Mouse (Mus musculus): ENCODE data around the gene Kdelr2. TPM values are rescaled to one million over a fixed set of nuclear protein-coding genes. Genes with fewer than 3 reads are reported as not detected.

The Kdelr2 gene
- total and polyA plus RNA-seq, 2 experiments from 2014 or later = 97.3 to 138 TPM

DNA sequence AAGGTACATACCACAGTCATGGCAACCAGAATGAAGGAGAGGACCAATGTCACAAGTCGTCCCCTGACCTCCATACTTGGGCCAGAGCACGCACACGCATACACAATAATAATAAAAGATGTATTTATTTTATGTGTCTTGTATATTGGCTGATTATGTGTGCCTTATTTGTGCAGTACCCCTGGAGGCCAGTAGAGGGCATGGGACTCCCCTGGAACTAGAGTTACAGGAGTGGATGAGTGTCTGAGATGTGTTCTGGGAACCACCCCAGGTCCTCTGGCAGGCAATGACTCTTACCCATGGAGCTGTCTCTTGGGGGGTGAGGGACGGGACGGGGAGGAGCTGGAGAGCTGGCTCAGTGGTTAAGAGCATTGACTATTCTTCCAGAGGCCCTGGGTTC, 43.6 kb upstream of the Kdelr2 start:
- TF ChIP-seq CTCF (IDR thresholded peaks at IDR 0.05) = peak; percentile 66
- Histone ChIP-seq H3K9me3 (ENCODE audit: low read length) (no peaks in the 10 kb centered on the region), H3K4me3 (ENCODE audit: low read depth, low read length) (no peak overlapping the region), H3K36me3 (ENCODE audit: insufficient read depth, low read length) (no peaks in the 10 kb centered on the region), H3K9ac (replicated peaks; ENCODE audit: low read length, poor library complexity, severe bottlenecking) (no peak overlapping the region), H3K27ac (ENCODE audit: low read depth, low read length) (no peak overlapping the region), H3K27me3 (ENCODE audit: insufficient read depth, low read length) (peaks cover 11% of the 10 kb centered on the region; the same call in 1 of the 2 replicates), H3K4me2 (ENCODE audit: low read depth, low read length, poor library complexity, severe bottlenecking) (no peak overlapping the region), H3K4me1 (ENCODE audit: insufficient read depth, low read length) (peaks cover 3% of the 10 kb centered on the region; the same call in 1 of the 2 replicates)
- ATAC-seq (ENCODE audit: low FRiP score) (no peak), DNase-seq (ENCODE audit: low spot score) (no peak)
- 60% methylated on average over 5 of the region's 5 CpGs for WGBS

DNA sequence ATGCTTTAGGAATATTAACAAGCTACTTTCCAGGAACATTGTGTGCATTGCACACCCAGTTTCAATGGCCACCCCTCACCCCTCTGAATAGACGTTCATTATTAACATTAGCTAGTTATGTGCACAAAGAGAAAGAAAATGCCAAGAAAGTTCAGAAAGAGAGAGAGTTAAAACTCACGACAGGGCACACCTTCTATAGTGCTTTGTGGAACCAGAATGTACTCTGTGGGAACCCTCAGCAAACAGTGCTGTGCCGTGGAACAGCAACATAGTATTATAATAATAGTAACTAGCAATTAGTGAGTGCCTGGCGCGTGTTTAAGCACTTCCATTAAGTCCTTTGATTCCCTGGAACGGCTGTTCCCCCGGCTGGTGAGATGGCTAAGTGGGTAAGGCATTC, 42.2 kb upstream of the Kdelr2 start:
- Histone ChIP-seq H3K4me1 (ENCODE audit: insufficient read depth, low read length) (peaks cover 3% of the 10 kb centered on the region; the same call in 1 of the 2 replicates), H3K27me3 (ENCODE audit: insufficient read depth, low read length) (peaks cover 11% of the 10 kb centered on the region; the same call in 1 of the 2 replicates), H3K9ac (replicated peaks; ENCODE audit: low read length, poor library complexity, severe bottlenecking) (no peak overlapping the region), H3K27ac (ENCODE audit: low read depth, low read length) (no peak overlapping the region), H3K4me3 (ENCODE audit: low read depth, low read length) (no peak overlapping the region), H3K9me3 (ENCODE audit: low read length) (no peaks in the 10 kb centered on the region), H3K36me3 (ENCODE audit: insufficient read depth, low read length) (no peaks in the 10 kb centered on the region), H3K4me2 (ENCODE audit: low read depth, low read length, poor library complexity, severe bottlenecking) (no peak overlapping the region)
- DNase-seq (ENCODE audit: low spot score) (no peak), ATAC-seq (ENCODE audit: low FRiP score) (no peak)
- 64% methylated on average over 7 of the region's 7 CpGs for WGBS
- no peak for TF ChIP-seq CTCF (IDR thresholded peaks at IDR 0.05)

DNA sequence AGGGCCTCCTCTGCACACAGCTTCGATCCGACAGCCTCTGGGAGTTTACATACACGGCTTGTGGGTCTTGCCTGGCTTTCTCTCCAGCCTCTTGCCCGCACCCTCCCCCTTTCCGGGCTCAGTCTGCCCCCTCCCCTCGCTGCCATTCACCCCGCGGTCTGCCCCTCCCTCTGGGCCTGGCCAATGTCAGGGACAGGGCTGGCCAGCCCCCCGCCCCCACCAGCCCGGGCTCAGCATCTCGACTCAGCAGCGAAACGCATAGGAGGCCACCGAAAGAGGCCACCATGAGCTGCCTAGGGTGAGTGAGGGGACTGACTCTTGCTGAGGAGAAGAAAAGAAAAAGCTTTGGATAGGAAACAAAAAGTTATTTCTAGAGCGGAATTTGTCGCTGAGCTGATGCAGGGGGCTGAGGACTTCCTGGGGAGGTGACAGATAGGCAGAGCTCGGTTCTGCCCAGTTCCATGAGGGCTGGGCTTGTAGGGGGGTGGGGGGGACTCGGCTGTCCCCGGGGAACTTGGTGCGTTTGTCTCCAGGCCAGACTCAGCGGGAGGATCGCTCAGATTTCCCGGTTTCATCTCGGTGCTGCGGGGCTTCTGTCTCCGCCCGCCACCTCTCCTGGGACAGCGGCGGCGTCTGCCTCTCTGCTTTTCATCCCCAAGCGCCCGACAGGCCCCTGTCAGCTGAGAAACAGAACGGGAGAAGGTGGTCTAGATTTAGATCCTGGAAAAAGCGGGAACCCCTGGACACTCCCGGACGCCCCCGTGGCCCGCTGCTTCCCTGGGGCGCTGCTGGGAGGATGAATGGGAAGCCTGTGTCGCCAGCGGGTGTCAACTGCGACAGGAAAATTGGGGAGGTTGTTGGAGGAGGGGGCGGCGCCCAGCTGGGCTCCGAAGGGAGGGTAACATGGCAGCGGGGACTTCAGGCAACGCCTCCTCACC, 39.7 kb upstream of the Kdelr2 start:
- no peaks in the 10 kb centered on the region for H3K9me3 ChIP-seq (ENCODE audit: low read length)
- H3K36me3 ChIP-seq (ENCODE audit: insufficient read depth, low read length) = no peaks in the 10 kb centered on the region
- no peak overlapping the region for H3K27ac ChIP-seq (ENCODE audit: low read depth, low read length)
- peaks cover 3% of the 10 kb centered on the region; the same call in 1 of the 2 replicates for H3K4me1 ChIP-seq (ENCODE audit: insufficient read depth, low read length)
- peak overlapping the region; percentile 48 for H3K9ac ChIP-seq (replicated peaks; ENCODE audit: low read length, poor library complexity, severe bottlenecking)
- no peak for TF ChIP-seq CTCF (IDR thresholded peaks at IDR 0.05)
- H3K27me3 ChIP-seq (ENCODE audit: insufficient read depth, low read length) = peaks cover 19% of the 10 kb centered on the region
- ATAC-seq (ENCODE audit: low FRiP score) = peak; percentile 67; the same call in 1 of the 2 replicates
- peak overlapping the region; percentile 37 for H3K4me3 ChIP-seq (ENCODE audit: low read depth, low read length)
- WGBS = 0% methylated on average over 45 of the region's 47 CpGs
- peak overlapping the region; percentile 90 for H3K4me2 ChIP-seq (ENCODE audit: low read depth, low read length, poor library complexity, severe bottlenecking)
- DNase-seq (ENCODE audit: low spot score) = peak; percentile 70

DNA sequence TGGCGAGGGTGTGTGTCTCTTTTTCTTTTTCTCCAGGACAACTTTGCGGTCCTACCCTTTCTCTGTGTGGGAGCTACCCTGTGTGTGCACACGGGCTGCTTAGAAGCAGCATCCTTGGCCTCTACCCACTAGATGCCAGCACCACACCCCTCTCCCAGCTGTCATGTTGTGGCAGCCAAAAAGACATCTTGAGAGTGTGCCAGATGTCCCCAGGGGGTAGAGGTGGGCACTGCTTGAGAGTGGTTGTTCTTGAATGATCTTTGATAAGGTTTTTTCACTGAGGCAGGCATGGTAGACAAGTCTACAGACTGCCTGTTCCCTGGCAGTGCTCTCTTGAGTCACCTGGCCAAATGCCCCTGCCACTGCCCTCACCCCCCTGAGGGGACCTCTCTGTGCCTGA, 35.7 kb upstream of the Kdelr2 start:
- 78% methylated on average over 3 of the region's 3 CpGs for WGBS
- H3K9me3 ChIP-seq (ENCODE audit: low read length) = no peaks in the 10 kb centered on the region
- DNase-seq (ENCODE audit: low spot score) (peak; percentile 57), ATAC-seq (ENCODE audit: low FRiP score) (no peak)
- no peaks in the 10 kb centered on the region for H3K36me3 ChIP-seq (ENCODE audit: insufficient read depth, low read length)
- H3K4me1 ChIP-seq (ENCODE audit: insufficient read depth, low read length) = peaks cover 6% of the 10 kb centered on the region; the same call in 1 of the 2 replicates
- H3K4me2 ChIP-seq (ENCODE audit: low read depth, low read length, poor library complexity, severe bottlenecking) = no peak overlapping the region
- H3K9ac ChIP-seq (replicated peaks; ENCODE audit: low read length, poor library complexity, severe bottlenecking) = no peak overlapping the region
- peaks cover 49% of the 10 kb centered on the region for H3K27me3 ChIP-seq (ENCODE audit: insufficient read depth, low read length)
- H3K27ac ChIP-seq (ENCODE audit: low read depth, low read length) = no peak overlapping the region
- TF ChIP-seq CTCF (IDR thresholded peaks at IDR 0.05) = no peak
- no peak overlapping the region for H3K4me3 ChIP-seq (ENCODE audit: low read depth, low read length)

DNA sequence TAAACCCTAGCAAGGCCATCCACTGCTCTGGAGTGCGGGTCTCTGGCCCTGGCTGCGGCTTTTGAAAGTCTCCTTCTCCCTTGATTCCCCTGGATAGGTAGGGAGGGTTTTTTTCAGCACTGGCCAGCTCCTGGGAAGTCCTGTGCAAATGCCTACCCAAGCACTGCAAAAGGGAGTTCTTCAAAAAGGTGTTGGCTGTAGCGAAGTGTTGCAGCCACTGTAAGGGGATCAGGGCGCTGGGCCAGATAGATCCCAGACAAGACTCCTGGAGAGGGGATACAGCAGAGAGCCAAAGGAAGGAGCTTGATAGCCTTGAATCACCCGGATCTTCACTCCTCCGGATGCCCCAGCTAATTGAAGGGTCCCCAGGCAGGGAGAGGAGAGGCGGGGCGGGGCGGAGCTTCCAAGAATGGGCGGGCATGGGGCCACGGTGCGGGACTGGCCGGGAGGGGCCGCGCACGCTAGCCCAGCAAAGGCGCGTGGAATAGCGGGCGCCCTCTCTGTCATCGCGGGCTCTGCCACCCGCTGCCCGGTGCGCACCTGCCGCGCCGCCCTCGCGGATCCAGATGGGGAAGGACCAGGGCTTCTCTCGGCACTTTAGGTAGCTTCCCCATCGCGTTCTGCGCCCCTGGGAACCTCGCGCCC, 33.9 kb upstream of the Kdelr2 start:
- H3K4me3 ChIP-seq (ENCODE audit: low read depth, low read length) = peak overlapping the region; percentile 28
- DNase-seq (ENCODE audit: low spot score) (no peak), ATAC-seq (ENCODE audit: low FRiP score) (no peak)
- no peak overlapping the region for H3K9ac ChIP-seq (replicated peaks; ENCODE audit: low read length, poor library complexity, severe bottlenecking)
- H3K27ac ChIP-seq (ENCODE audit: low read depth, low read length) = no peak overlapping the region
- H3K36me3 ChIP-seq (ENCODE audit: insufficient read depth, low read length) = no peaks in the 10 kb centered on the region
- H3K27me3 ChIP-seq (ENCODE audit: insufficient read depth, low read length) = peaks cover 67% of the 10 kb centered on the region
- TF ChIP-seq CTCF (IDR thresholded peaks at IDR 0.05) = no peak
- 2% methylated on average over 27 of the region's 36 CpGs for WGBS
- H3K4me1 ChIP-seq (ENCODE audit: insufficient read depth, low read length) = peaks cover 3% of the 10 kb centered on the region; the same call in 1 of the 2 replicates
- H3K9me3 ChIP-seq (ENCODE audit: low read length) = no peaks in the 10 kb centered on the region
- peak overlapping the region; percentile 55 for H3K4me2 ChIP-seq (ENCODE audit: low read depth, low read length, poor library complexity, severe bottlenecking)
